In the genomic region with DNA sequence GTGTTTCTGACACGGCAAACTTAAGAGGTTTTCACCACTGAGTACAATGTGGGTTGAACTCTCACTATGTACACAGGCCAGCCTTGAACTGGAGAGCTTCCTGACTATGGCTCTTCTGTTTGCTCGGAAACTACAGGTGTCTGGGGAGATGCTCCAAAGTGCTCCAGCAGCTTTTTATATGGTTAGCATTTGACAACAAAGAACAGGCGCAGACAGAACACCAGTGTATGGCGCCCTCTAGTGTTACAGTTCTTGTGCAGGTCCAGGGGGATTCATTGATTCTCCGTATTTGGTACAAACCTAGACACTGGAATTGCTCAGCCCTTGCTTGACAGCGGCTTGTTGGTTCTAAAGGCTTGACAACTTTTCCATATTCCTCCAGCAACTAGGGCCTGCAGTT, we compare ENCODE assay signal across 7 mouse cellular contexts. TPM values are rescaled to one million over a fixed set of nuclear protein-coding genes. Genes with fewer than 3 reads are reported as not detected.
DNase-seq lines count a peak whose midpoint lies in the region; ATAC-seq lines count a peak whose summit lies in the region.

No protein-coding gene starts in this region.

- peaks cover 30% of the 10 kb centered on the region for H3K36me3 ChIP-seq in forebrain, embryonic 14.5 days (ENCODE audit: control insufficient read depth, insufficient read depth, low read length)

- H3K4me2 ChIP-seq in forebrain, embryonic 14.5 days (ENCODE audit: low read length): no peak overlapping the region

- no peak overlapping the region for H3K27ac ChIP-seq in forebrain, embryonic 14.5 days (ENCODE audit: low read depth, low read length)

- ATAC-seq in forebrain, embryonic 14.5 days: peak; percentile 83
- ATAC-seq in megakaryocyte-erythroid progenitor cell, adult 5-6 weeks (replicated peaks; ENCODE audit: low FRiP score, low TSS enrichment, poor library complexity, severe bottlenecking): peak; percentile 77

- peak; percentile 83 for DNase-seq in R1 (ENCODE audit: low read depth, low spot score)
- peak; percentile 43 for DNase-seq in cerebellum, adult 11 months
- DNase-seq in forebrain, embryonic 14.5 days (ENCODE audit: low spot score): peak; percentile 96
- DNase-seq in induced T-regulatory cell, adult 2 months (ENCODE audit: low read depth): peak; percentile 79
- DNase-seq in left cerebral cortex, adult 18-20 months (ENCODE audit: low spot score in 2 of 2): peak; percentile 74 to 75
- DNase-seq in right cerebral cortex, postnatal 36 days (ENCODE audit: low spot score in 2 of 2): peak; percentile 49 to 63

- H3K9ac ChIP-seq in forebrain, embryonic 14.5 days (ENCODE audit: low read length): no peak overlapping the region

- H3K27me3 ChIP-seq in forebrain, embryonic 14.5 days (replicated peaks; ENCODE audit: control insufficient read depth, insufficient read depth, low read length): no peaks in the 10 kb centered on the region

- H3K9me3 ChIP-seq in forebrain, embryonic 14.5 days (replicated peaks; ENCODE audit: control insufficient read depth, low read length): no peaks in the 10 kb centered on the region

- H3K4me3 ChIP-seq in forebrain, embryonic 14.5 days (ENCODE audit: low read depth, low read length): no peak overlapping the region

- H3K4me1 ChIP-seq in forebrain, embryonic 14.5 days (ENCODE audit: control insufficient read depth, insufficient read depth, low read length): no peaks in the 10 kb centered on the region

- WGBS in forebrain, embryonic 14.5 days: 18% methylated on average over 6 of the region's 6 CpGs

RNA-seq across cellular contexts. Expression of a gene that starts 36.8 kb away (rescaled TPM):
- 5.6 and 6.6 TPM in 2 replicates for polyA plus RNA-seq in forebrain, embryonic 14.5 days (2014; fragmentation: Nextera tagmentation; extraction: Ambion mirVana)
- not detected for total RNA-seq in left cerebral cortex, adult 18-20 months (2021)
- not detected in 2 replicates for total RNA-seq in megakaryocyte-erythroid progenitor cell, adult 5-6 weeks (2014; fragmentation: Nextera tagmentation)
- total RNA-seq in megakaryocyte-erythroid progenitor cell, adult 5-6 weeks (2017): not detected in 2 replicates

Comparison
In these comparisons a context has a peak if more than half of its experiments do, and no peak if none do; other contexts are left out.
1. DNase-seq: peak in every context shown above with its lines; median percentile 96 in forebrain, embryonic 14.5 days; 83 in R1; 79 in induced T-regulatory cell, adult 2 months; 74 in left cerebral cortex, adult 18-20 months; 56 in right cerebral cortex, postnatal 36 days; 43 in cerebellum, adult 11 months.